ENCODE assay signal across 15 mouse cellular contexts in genomic region chr17:49037163-49037950, GRCm38 (mm10).
"Had no signal": no experiment of that assay in that cellular context is flagged by ENCODE, and none has a peak within 500 bp of the region (broad histone marks: within the 10 kb centered on the region; RNA-seq: fewer than 3 reads in every experiment).

No protein-coding gene starts in this region.

- H3K9ac ChIP-seq: limb, embryonic 12.5 days; liver, embryonic 13.5 days; liver, postnatal 0 days; lung, embryonic 15.5 days; midbrain, embryonic 12.5 days; neural tube, embryonic 12.5 days had no signal

- DNase-seq: kidney, postnatal 10 days; liver; liver, embryonic 13.5 days; liver, postnatal 0 days; lung, postnatal 14 days; thymus, postnatal 4 days had no signal

- ATAC-seq: intestine, postnatal 0 days; liver, postnatal 0 days had no signal

- H3K27ac ChIP-seq: left cerebral cortex, adult 2 months; limb, embryonic 12.5 days; liver, embryonic 13.5 days; lung, embryonic 15.5 days; macrophage; midbrain, embryonic 12.5 days; neural tube, embryonic 12.5 days; stomach, postnatal 0 days had no signal

- H3K36me3 ChIP-seq: limb, embryonic 12.5 days; liver, embryonic 13.5 days; lung, embryonic 15.5 days; midbrain, embryonic 12.5 days; neural tube, embryonic 12.5 days had no signal

- H3K4me1 ChIP-seq: liver, embryonic 13.5 days; megakaryocyte, embryonic 14.5 days had no signal

- H3K4me3 ChIP-seq: left cerebral cortex, adult 2 months; limb, embryonic 12.5 days; liver, embryonic 13.5 days; lung, embryonic 15.5 days; megakaryocyte, embryonic 14.5 days; midbrain, embryonic 12.5 days; neural tube, embryonic 12.5 days had no signal

- H3K9me3 ChIP-seq: limb, embryonic 12.5 days; liver, embryonic 13.5 days; lung, embryonic 15.5 days; midbrain, embryonic 12.5 days; neural tube, embryonic 12.5 days had no signal

- H3K4me2 ChIP-seq: limb, embryonic 12.5 days; liver, embryonic 13.5 days; lung, embryonic 15.5 days; midbrain, embryonic 12.5 days; neural tube, embryonic 12.5 days had no signal

- H3K27me3 ChIP-seq: limb, embryonic 12.5 days; liver, embryonic 13.5 days; lung, embryonic 15.5 days; megakaryocyte, embryonic 14.5 days; midbrain, embryonic 12.5 days had no signal
